Mouse (Mus musculus) bone marrow, adult 2 months (tissue): Measurements from ENCODE around the gene Zfp423.

Source experiments
- CTCF ChIP-seq: fragments of 200-500 bp; IDR thresholded peaks from 2 replicates; pipeline ENCODE4 v1.5.1; 2011; ENCODE audit warnings: low read length, control low read depth; ENCODE audit not compliant: control insufficient read depth, insufficient read depth
- POLR2A ChIP-seq: fragments of 200-500 bp; IDR thresholded peaks from 2 replicates; pipeline ENCODE4 v1.6.1; 2011; ENCODE audit warnings: low read depth, mild to moderate bottlenecking, control low read depth, low read length, borderline replicate concordance; ENCODE audit not compliant: control insufficient read depth

DNA sequence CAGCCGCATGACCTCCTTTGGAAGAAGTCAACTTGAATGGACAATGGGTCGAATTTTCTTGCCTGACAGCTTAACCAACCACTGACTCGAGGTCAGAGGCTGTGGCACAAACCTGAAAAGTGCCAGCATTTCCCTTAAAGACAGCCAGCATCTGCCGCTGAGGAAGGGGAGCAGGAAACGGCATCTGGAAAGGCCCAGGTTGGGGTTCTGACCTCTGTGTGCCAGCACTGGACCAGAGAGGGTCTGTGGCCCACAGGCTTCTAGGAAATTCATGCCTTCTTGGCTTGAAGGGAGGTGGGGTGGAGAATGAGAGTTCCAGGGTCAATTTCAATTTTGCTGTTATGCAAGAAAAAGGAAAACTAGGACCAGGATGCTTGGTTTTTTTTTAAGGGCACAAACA, 124.7 kb downstream of the Zfp423 start:
- TF ChIP-seq CTCF (no peak), POLR2A (no peak)
